Mouse (Mus musculus): ENCODE results near the gene 4931414P19Rik. TPM values are rescaled to one million over a fixed set of nuclear protein-coding genes. Genes with fewer than 3 reads are reported as not detected.

Gene 4931414P19Rik
- polyA plus RNA-seq, 1 experiment from 2014 or later = 1.2 TPM

- H3K27ac ChIP-seq (ENCODE audit: low read depth) = no peak overlapping the region; the same call in 1 of the 2 replicates
- peaks cover 6% of the 10 kb centered on the region; the same call in 1 of the 2 replicates for H3K36me3 ChIP-seq (replicated peaks; ENCODE audit: insufficient read depth, low read length)
- TF ChIP-seq EP300 (IDR thresholded peaks at IDR 0.05; ENCODE audit: low read depth) = no peak
- TF ChIP-seq CTCF (IDR thresholded peaks at IDR 0.05; ENCODE audit: low read depth) = no peak
- DNase-seq = no peak
- peaks cover 39% of the 10 kb centered on the region for H3K4me1 ChIP-seq (ENCODE audit: insufficient read depth)
- no peaks in the 10 kb centered on the region for H3K9me3 ChIP-seq (ENCODE audit: low read length)
- 61% methylated on average over 4 of the region's 4 CpGs for WGBS (ENCODE audit: insufficient replicate concordance)
- H3K27me3 ChIP-seq (ENCODE audit: insufficient read depth, low read length) = peaks cover 32% of the 10 kb centered on the region
- no peak overlapping the region for H3K4me3 ChIP-seq (ENCODE audit: low read depth, low read length)
- peak overlapping the region; percentile 30; the same call in 1 of the 2 replicates for H3K9ac ChIP-seq (replicated peaks)
- no peak for ATAC-seq
- no peak overlapping the region for H3K4me2 ChIP-seq (ENCODE audit: low read depth, low read length)
Observed at GRCm38 (mm10) chr14:54572122-54572521, 33.7 kb downstream of the 4931414P19Rik start.

- Histone ChIP-seq H3K9ac (replicated peaks) (no peak overlapping the region), H3K9me3 (ENCODE audit: low read length) (no peaks in the 10 kb centered on the region), H3K4me1 (ENCODE audit: insufficient read depth) (peaks cover 24% of the 10 kb centered on the region), H3K27me3 (ENCODE audit: insufficient read depth, low read length) (peaks cover 8% of the 10 kb centered on the region; the same call in 1 of the 2 replicates), H3K4me2 (ENCODE audit: low read depth, low read length) (no peak overlapping the region), H3K4me3 (ENCODE audit: low read depth, low read length) (no peak overlapping the region), H3K27ac (ENCODE audit: low read depth) (0 out of 2 replicates have a peak overlapping the region, but pooled peaks have one; percentile 7), H3K36me3 (replicated peaks; ENCODE audit: insufficient read depth, low read length) (peaks cover 6% of the 10 kb centered on the region)
- TF ChIP-seq CTCF (IDR thresholded peaks at IDR 0.05; ENCODE audit: low read depth) (no peak), EP300 (IDR thresholded peaks at IDR 0.05; ENCODE audit: low read depth) (no peak)
- ATAC-seq (no peak), DNase-seq (peak; percentile 47)
- 70% methylated on average over 17 of the region's 17 CpGs for WGBS (ENCODE audit: insufficient replicate concordance)
Observed at GRCm38 (mm10) chr14:54569451-54570392, 36.1 kb downstream of the 4931414P19Rik start.

GRCm38 (mm10) chr14:54568694-54569414 is 36.9 kb downstream of the 4931414P19Rik start:
- no peak overlapping the region for H3K9ac ChIP-seq (replicated peaks)
- peak; percentile 82 for DNase-seq
- no peak overlapping the region for H3K27ac ChIP-seq (ENCODE audit: low read depth)
- H3K4me3 ChIP-seq (ENCODE audit: low read depth, low read length) = no peak overlapping the region
- H3K36me3 ChIP-seq (replicated peaks; ENCODE audit: insufficient read depth, low read length) = peaks cover 6% of the 10 kb centered on the region
- 66% methylated on average over 15 of the region's 15 CpGs for WGBS (ENCODE audit: insufficient replicate concordance)
- TF ChIP-seq EP300 (IDR thresholded peaks at IDR 0.05; ENCODE audit: low read depth) (no peak), CTCF (IDR thresholded peaks at IDR 0.05; ENCODE audit: low read depth) (peak; percentile 89)
- no peaks in the 10 kb centered on the region for H3K27me3 ChIP-seq (ENCODE audit: insufficient read depth, low read length)
- ATAC-seq = peak; percentile 47; the same call in 1 of the 2 replicates
- peaks cover 22% of the 10 kb centered on the region for H3K4me1 ChIP-seq (ENCODE audit: insufficient read depth)
- no peaks in the 10 kb centered on the region for H3K9me3 ChIP-seq (ENCODE audit: low read length)
- no peak overlapping the region for H3K4me2 ChIP-seq (ENCODE audit: low read depth, low read length)

GRCm38 (mm10) chr14:54560527-54561242 is 45.1 kb downstream of the 4931414P19Rik start:
- no peak for ATAC-seq
- no peak for TF ChIP-seq EP300 (IDR thresholded peaks at IDR 0.05; ENCODE audit: low read depth)
- TF ChIP-seq CTCF (IDR thresholded peaks at IDR 0.05; ENCODE audit: low read depth) = no peak
- 79% methylated on average over 14 of the region's 14 CpGs for WGBS (ENCODE audit: insufficient replicate concordance)

GRCm38 (mm10) chr14:54557330-54557729 is 48.5 kb downstream of the 4931414P19Rik start:
- WGBS (ENCODE audit: insufficient replicate concordance) = 82% methylated on average over 8 of the region's 8 CpGs
- no peak for DNase-seq
- no peak for ATAC-seq

More at GRCm38 (mm10) chr14:54560527-54561242, 45.1 kb downstream of the 4931414P19Rik start:
- Histone ChIP-seq H3K9ac (replicated peaks) (no peak overlapping the region), H3K4me3 (ENCODE audit: low read depth, low read length) (no peak overlapping the region), H3K27ac (ENCODE audit: low read depth) (no peak overlapping the region), H3K9me3 (ENCODE audit: low read length) (no peaks in the 10 kb centered on the region), H3K36me3 (replicated peaks; ENCODE audit: insufficient read depth, low read length) (no peaks in the 10 kb centered on the region), H3K27me3 (ENCODE audit: insufficient read depth, low read length) (no peaks in the 10 kb centered on the region), H3K4me1 (ENCODE audit: insufficient read depth) (no peaks in the 10 kb centered on the region), H3K4me2 (ENCODE audit: low read depth, low read length) (no peak overlapping the region)
- DNase-seq = no peak

More at GRCm38 (mm10) chr14:54557330-54557729, 48.5 kb downstream of the 4931414P19Rik start:
- Histone ChIP-seq H3K4me1 (ENCODE audit: insufficient read depth) (peaks cover 11% of the 10 kb centered on the region), H3K4me2 (ENCODE audit: low read depth, low read length) (no peak overlapping the region), H3K4me3 (ENCODE audit: low read depth, low read length) (no peak overlapping the region), H3K36me3 (replicated peaks; ENCODE audit: insufficient read depth, low read length) (no peaks in the 10 kb centered on the region), H3K9me3 (ENCODE audit: low read length) (no peaks in the 10 kb centered on the region), H3K9ac (replicated peaks) (no peak overlapping the region), H3K27ac (ENCODE audit: low read depth) (no peak overlapping the region), H3K27me3 (ENCODE audit: insufficient read depth, low read length) (no peaks in the 10 kb centered on the region)
- no peak for TF ChIP-seq CTCF (IDR thresholded peaks at IDR 0.05; ENCODE audit: low read depth)
- no peak for TF ChIP-seq EP300 (IDR thresholded peaks at IDR 0.05; ENCODE audit: low read depth)
